Mouse (Mus musculus): Measurements from ENCODE around the gene Pla1a. TPM values are rescaled to one million over a fixed set of nuclear protein-coding genes. Genes with fewer than 3 reads are reported as not detected.

The Pla1a gene
- polyA plus RNA-seq, 1 experiment from 2014 or later: 0.67 TPM

- Histone ChIP-seq H3K36me3 (0 out of 2 replicates have a peak, but pooled peaks cover 2% of the 10 kb centered on the region), H3K27me3 (no peaks in the 10 kb centered on the region), H3K27ac (no peak overlapping the region), H3K9ac (no peak overlapping the region), H3K9me3 (no peaks in the 10 kb centered on the region), H3K4me3 (no peak overlapping the region), H3K4me1 (peaks cover 12% of the 10 kb centered on the region; the same call in 1 of the 2 replicates), H3K4me2 (no peak overlapping the region)
- WGBS: 86% methylated on average over 2 of the region's 2 CpGs
- no peak for ATAC-seq (ENCODE audit: insufficient number of reproducible peaks, low FRiP score, low TSS enrichment, low read depth)
Observed at GRCm38 (mm10) chr16:38359241-38359640, 73.7 kb downstream of the Pla1a start.

GRCm38 (mm10) chr16:38358256-38358812 lies 74.6 kb downstream of the Pla1a start:
- 88% methylated on average over 6 of the region's 6 CpGs for WGBS
- H3K27ac ChIP-seq: no peak overlapping the region

GRCm38 (mm10) chr16:38354185-38354913 lies 78.6 kb downstream of the Pla1a start:
- no peak for ATAC-seq (ENCODE audit: insufficient number of reproducible peaks, low FRiP score, low TSS enrichment, low read depth)
- WGBS: 88% methylated on average over 5 of the region's 5 CpGs

More at GRCm38 (mm10) chr16:38358256-38358812, 74.6 kb downstream of the Pla1a start:
- Histone ChIP-seq H3K9ac (no peak overlapping the region), H3K9me3 (no peaks in the 10 kb centered on the region), H3K4me3 (no peak overlapping the region), H3K4me1 (peaks cover 12% of the 10 kb centered on the region; the same call in 1 of the 2 replicates), H3K27me3 (no peaks in the 10 kb centered on the region), H3K36me3 (0 out of 2 replicates have a peak, but pooled peaks cover 2% of the 10 kb centered on the region), H3K4me2 (no peak overlapping the region)
- ATAC-seq (ENCODE audit: insufficient number of reproducible peaks, low FRiP score, low TSS enrichment, low read depth): no peak

GRCm38 (mm10) chr16:38353642-38354041 lies 79.3 kb downstream of the Pla1a start:
- ATAC-seq (ENCODE audit: insufficient number of reproducible peaks, low FRiP score, low TSS enrichment, low read depth): no peak
- WGBS: 87% methylated on average over 2 of the region's 2 CpGs
- no peaks in the 10 kb centered on the region for H3K4me1 ChIP-seq

More at GRCm38 (mm10) chr16:38354185-38354913, 78.6 kb downstream of the Pla1a start:
- H3K9ac ChIP-seq: no peak overlapping the region
- H3K9me3 ChIP-seq: no peaks in the 10 kb centered on the region
- H3K4me3 ChIP-seq: no peak overlapping the region
- H3K36me3 ChIP-seq: peaks cover 31% of the 10 kb centered on the region
- no peaks in the 10 kb centered on the region for H3K4me1 ChIP-seq
- no peak overlapping the region for H3K4me2 ChIP-seq
- H3K27me3 ChIP-seq: no peaks in the 10 kb centered on the region
- no peak overlapping the region for H3K27ac ChIP-seq

GRCm38 (mm10) chr16:38352851-38353250 lies 80.1 kb downstream of the Pla1a start:
- no peak for ATAC-seq (ENCODE audit: insufficient number of reproducible peaks, low FRiP score, low TSS enrichment, low read depth)
- peaks cover under 1% of the 10 kb centered on the region for H3K4me1 ChIP-seq
- no peak overlapping the region for H3K4me3 ChIP-seq
- no peak overlapping the region for H3K9ac ChIP-seq
- H3K27ac ChIP-seq: no peak overlapping the region
- peaks cover 32% of the 10 kb centered on the region for H3K36me3 ChIP-seq
- H3K27me3 ChIP-seq: no peaks in the 10 kb centered on the region
- H3K4me2 ChIP-seq: no peak overlapping the region
- no peaks in the 10 kb centered on the region for H3K9me3 ChIP-seq

More at GRCm38 (mm10) chr16:38353642-38354041, 79.3 kb downstream of the Pla1a start:
- H3K9me3 ChIP-seq: no peaks in the 10 kb centered on the region
- H3K4me2 ChIP-seq: no peak overlapping the region
- no peaks in the 10 kb centered on the region for H3K27me3 ChIP-seq
- no peak overlapping the region for H3K4me3 ChIP-seq
- H3K27ac ChIP-seq: no peak overlapping the region
- H3K9ac ChIP-seq: no peak overlapping the region
- H3K36me3 ChIP-seq: peaks cover 32% of the 10 kb centered on the region

GRCm38 (mm10) chr16:38352031-38352430 lies 80.9 kb downstream of the Pla1a start:
- Histone ChIP-seq H3K27me3 (no peaks in the 10 kb centered on the region), H3K4me3 (no peak overlapping the region), H3K27ac (no peak overlapping the region), H3K4me1 (peaks cover 4% of the 10 kb centered on the region), H3K9me3 (no peaks in the 10 kb centered on the region), H3K9ac (no peak overlapping the region), H3K4me2 (no peak overlapping the region), H3K36me3 (peaks cover 32% of the 10 kb centered on the region)
- 83% methylated on average over 7 of the region's 7 CpGs for WGBS
- ATAC-seq (ENCODE audit: insufficient number of reproducible peaks, low FRiP score, low TSS enrichment, low read depth): no peak

GRCm38 (mm10) chr16:38350939-38351338 lies 82.0 kb downstream of the Pla1a start:
- H3K9me3 ChIP-seq: no peaks in the 10 kb centered on the region
- H3K4me3 ChIP-seq: no peak overlapping the region
- no peak overlapping the region for H3K27ac ChIP-seq
- H3K4me1 ChIP-seq: peaks cover 4% of the 10 kb centered on the region
- WGBS: 58% methylated on average over 6 of the region's 6 CpGs
- no peak for ATAC-seq (ENCODE audit: insufficient number of reproducible peaks, low FRiP score, low TSS enrichment, low read depth)
- no peaks in the 10 kb centered on the region for H3K27me3 ChIP-seq
- no peak overlapping the region for H3K4me2 ChIP-seq
- peaks cover 32% of the 10 kb centered on the region for H3K36me3 ChIP-seq
- no peak overlapping the region for H3K9ac ChIP-seq

- H3K9ac ChIP-seq: no peak overlapping the region
- no peak overlapping the region for H3K27ac ChIP-seq
- no peak for ATAC-seq (ENCODE audit: insufficient number of reproducible peaks, low FRiP score, low TSS enrichment, low read depth)
- H3K4me3 ChIP-seq: no peak overlapping the region
- no peak overlapping the region for H3K4me2 ChIP-seq
- WGBS: 74% methylated on average over 7 of the region's 7 CpGs
- H3K36me3 ChIP-seq: peaks cover 30% of the 10 kb centered on the region
- H3K9me3 ChIP-seq: no peaks in the 10 kb centered on the region
- no peaks in the 10 kb centered on the region for H3K27me3 ChIP-seq
- peaks cover 4% of the 10 kb centered on the region for H3K4me1 ChIP-seq
Observed at GRCm38 (mm10) chr16:38350361-38350855, 82.5 kb downstream of the Pla1a start.

GRCm38 (mm10) chr16:38349881-38350280 lies 83.1 kb downstream of the Pla1a start:
- Histone ChIP-seq H3K9me3 (no peaks in the 10 kb centered on the region), H3K9ac (no peak overlapping the region), H3K27ac (no peak overlapping the region), H3K4me2 (no peak overlapping the region), H3K36me3 (peaks cover 30% of the 10 kb centered on the region), H3K4me3 (no peak overlapping the region), H3K4me1 (peaks cover 4% of the 10 kb centered on the region), H3K27me3 (no peaks in the 10 kb centered on the region)
- ATAC-seq (ENCODE audit: insufficient number of reproducible peaks, low FRiP score, low TSS enrichment, low read depth): no peak
- WGBS: 88% methylated on average over 2 of the region's 2 CpGs

GRCm38 (mm10) chr16:38348217-38348761 lies 84.7 kb downstream of the Pla1a start:
- 85% methylated on average over 9 of the region's 9 CpGs for WGBS
- Histone ChIP-seq H3K36me3 (peaks cover 30% of the 10 kb centered on the region), H3K27me3 (no peaks in the 10 kb centered on the region), H3K9me3 (no peaks in the 10 kb centered on the region), H3K4me3 (no peak overlapping the region), H3K4me1 (peaks cover 4% of the 10 kb centered on the region), H3K4me2 (no peak overlapping the region), H3K27ac (no peak overlapping the region), H3K9ac (no peak overlapping the region)
- no peak for ATAC-seq (ENCODE audit: insufficient number of reproducible peaks, low FRiP score, low TSS enrichment, low read depth)

GRCm38 (mm10) chr16:38347588-38347987 lies 85.4 kb downstream of the Pla1a start:
- Histone ChIP-seq H3K27me3 (no peaks in the 10 kb centered on the region), H3K4me3 (peak overlapping the region; percentile 86), H3K4me1 (peaks cover 4% of the 10 kb centered on the region), H3K4me2 (peak overlapping the region; percentile 51), H3K9ac (no peak overlapping the region), H3K36me3 (peaks cover 28% of the 10 kb centered on the region), H3K9me3 (no peaks in the 10 kb centered on the region), H3K27ac (no peak overlapping the region)
- ATAC-seq (ENCODE audit: insufficient number of reproducible peaks, low FRiP score, low TSS enrichment, low read depth): no peak
- 62% methylated on average over 6 of the region's 6 CpGs for WGBS

Data from limb, embryonic 15.5 days (tissue).